Mouse (Mus musculus) lung, postnatal 0 days (tissue): ENCODE data around the gene Ccdc34.

Experiments used
- CTCF ChIP-seq: IDR thresholded peaks from 2 replicates; pipeline ENCODE4 v1.5.1; 2016; ENCODE audit warnings: antibody characterized with exemption, mild to moderate bottlenecking
- EP300 ChIP-seq: IDR thresholded peaks from 2 replicates; pipeline ENCODE4 v1.6.1; 2016; ENCODE audit warnings: antibody characterized with exemption, mild to moderate bottlenecking, control low read depth

DNA sequence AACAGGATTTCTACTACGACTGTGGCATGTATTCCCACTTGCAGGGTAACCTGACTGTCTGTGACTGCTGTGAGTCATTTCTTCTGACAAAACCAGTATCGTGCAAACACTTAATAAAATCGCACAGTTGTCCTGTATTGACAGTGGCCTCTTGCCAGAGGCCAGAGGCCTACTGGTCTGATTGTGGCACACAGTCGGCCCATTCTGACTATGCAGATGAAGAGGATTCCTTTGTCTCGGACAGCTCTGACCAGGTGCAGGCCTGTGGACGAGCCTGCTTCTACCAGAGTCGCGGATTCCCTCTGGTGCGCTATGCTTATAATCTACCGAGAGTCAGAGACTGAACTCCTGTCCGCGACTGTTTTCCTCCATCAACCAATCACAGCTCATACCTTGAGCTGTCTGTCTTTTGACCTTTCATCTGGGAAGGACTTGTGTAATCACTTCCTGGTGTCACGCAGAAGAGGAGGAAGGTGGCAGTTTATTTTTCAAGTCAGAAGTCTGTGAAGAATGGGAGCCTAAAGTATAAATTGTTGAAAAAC is 5.4 kb upstream of the Ccdc34 start:
- no peak for TF ChIP-seq CTCF
- no peak for TF ChIP-seq EP300
